Mouse (Mus musculus) brain, embryonic 14.5 days (tissue): ENCODE results near the gene Sigirr.

Source experiments
- CTCF ChIP-seq: fragments of 200-500 bp; IDR thresholded peaks from 2 replicates; pipeline ENCODE4 v1.5.1; 2012; ENCODE audit warnings: inconsistent platforms, mild to moderate bottlenecking, moderate library complexity, borderline replicate concordance; ENCODE audit not compliant: insufficient read depth, insufficient read length; ENCODE audit errors: extremely low read depth
- POLR2A ChIP-seq: fragments of 200-500 bp; IDR thresholded peaks from 2 replicates; pipeline ENCODE4 v1.6.1; 2012; ENCODE audit warnings: mild to moderate bottlenecking, inconsistent platforms, borderline replicate concordance; ENCODE audit not compliant: poor library complexity, insufficient read depth, insufficient read length, severe bottlenecking; ENCODE audit errors: extremely low read depth

GRCm38 (mm10) chr7:141062525-141062924 lies 37.8 kb downstream of the Sigirr start:
- TF ChIP-seq CTCF (no peak), POLR2A (no peak)
